Mouse (Mus musculus): ENCODE measurements around the gene Dusp8. TPM values are rescaled to one million over a fixed set of nuclear protein-coding genes. Genes with fewer than 3 reads are reported as not detected.

The Dusp8 gene
- polyA plus RNA-seq, 1 experiment, result 33.3 TPM

DNA sequence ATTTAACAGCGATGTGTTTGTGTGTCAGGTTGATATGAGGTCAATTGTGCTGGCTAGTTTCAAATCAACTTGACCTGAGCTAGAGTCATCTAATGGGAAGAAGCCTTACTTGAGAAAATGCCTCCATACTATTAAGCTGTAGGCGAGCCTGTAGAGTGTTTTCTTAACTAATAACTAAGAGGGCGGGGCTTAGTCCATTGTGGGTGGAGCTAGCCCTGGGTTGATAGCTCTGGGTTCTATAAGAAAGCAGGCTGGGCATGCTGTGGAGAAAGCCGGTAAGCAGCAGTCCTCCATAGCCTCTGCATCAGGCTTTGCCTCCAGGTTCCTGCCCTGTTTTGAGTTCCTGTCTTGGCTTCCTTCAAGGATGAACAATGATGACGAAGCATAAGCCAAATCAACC is 9.1 kb upstream of the Dusp8 start:
- 53% methylated on average over 5 of the region's 5 CpGs for WGBS
- DNase-seq, result no peak
- TF ChIP-seq CTCF (IDR thresholded peaks at IDR 0.05; ENCODE audit: insufficient read depth, low read length), result no peak
- TF ChIP-seq POLR2A (IDR thresholded peaks at IDR 0.05; ENCODE audit: borderline replicate concordance, extremely low read depth, low read depth, low read length), result no peak
- H3K4me3 ChIP-seq (replicated peaks; ENCODE audit: extremely low read depth, low read depth, low read length), result no peak overlapping the region
- no peaks in the 10 kb centered on the region for H3K4me1 ChIP-seq (ENCODE audit: control insufficient read depth, insufficient read depth, low read length)

DNA sequence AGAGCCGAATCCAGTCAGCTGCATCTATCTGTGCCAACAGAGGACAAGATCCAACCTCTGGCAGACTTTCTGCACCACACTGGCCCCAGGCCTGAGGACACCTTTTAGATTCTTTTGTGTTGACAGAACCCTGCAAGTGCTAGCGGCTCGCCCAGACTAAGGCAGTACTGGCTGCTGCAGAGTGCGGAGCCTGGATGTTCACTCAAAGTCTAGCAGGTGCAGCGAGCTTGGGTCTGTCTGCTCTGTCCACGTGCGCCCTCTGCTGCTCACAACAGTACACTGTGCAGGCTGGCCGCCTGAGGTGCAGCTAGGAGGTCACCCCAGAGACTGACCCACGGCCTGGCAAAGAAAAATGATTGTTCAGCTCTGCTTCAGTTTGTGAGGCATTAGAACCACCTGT is 2.1 kb upstream of the Dusp8 start:
- peaks cover 5% of the 10 kb centered on the region for H3K4me1 ChIP-seq (ENCODE audit: control insufficient read depth, insufficient read depth, low read length)
- TF ChIP-seq POLR2A (IDR thresholded peaks at IDR 0.05; ENCODE audit: borderline replicate concordance, extremely low read depth, low read depth, low read length) (no peak), CTCF (IDR thresholded peaks at IDR 0.05; ENCODE audit: insufficient read depth, low read length) (peak; percentile 93)

DNA sequence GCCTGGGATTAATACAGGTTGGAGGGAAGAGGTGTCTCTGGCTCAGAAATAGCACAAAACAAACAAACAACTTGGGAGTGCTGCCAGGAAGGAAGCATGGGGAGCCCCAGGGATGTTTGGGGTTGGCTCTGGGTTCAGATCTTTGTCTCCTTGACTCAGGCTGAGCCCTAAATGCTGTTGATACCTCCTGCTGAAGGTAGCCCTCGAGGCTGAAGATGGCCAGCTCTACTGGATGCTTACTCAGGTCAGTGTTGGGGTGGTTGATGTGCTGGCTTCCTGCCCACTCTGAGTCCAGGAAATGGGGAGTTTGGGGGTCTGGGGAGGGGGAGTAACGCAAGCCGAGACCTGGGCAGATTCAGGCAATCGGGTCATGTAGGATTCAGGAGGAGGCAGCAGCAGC is 1.1 kb upstream of the Dusp8 start:
- no peak for DNase-seq
- 57% methylated on average over 4 of the region's 4 CpGs for WGBS
- H3K4me3 ChIP-seq (replicated peaks; ENCODE audit: extremely low read depth, low read depth, low read length), result no peak overlapping the region
- TF ChIP-seq CTCF (IDR thresholded peaks at IDR 0.05; ENCODE audit: insufficient read depth, low read length), result no peak
- no peak for TF ChIP-seq POLR2A (IDR thresholded peaks at IDR 0.05; ENCODE audit: borderline replicate concordance, extremely low read depth, low read depth, low read length)
- H3K4me1 ChIP-seq (ENCODE audit: control insufficient read depth, insufficient read depth, low read length), result peaks cover 5% of the 10 kb centered on the region

More for the DNA sequence above, 2.1 kb upstream of the Dusp8 start:
- peak; percentile 79 for DNase-seq
- no peak overlapping the region for H3K4me3 ChIP-seq (replicated peaks; ENCODE audit: extremely low read depth, low read depth, low read length)
- 6% methylated on average over 9 of the region's 9 CpGs for WGBS

DNA sequence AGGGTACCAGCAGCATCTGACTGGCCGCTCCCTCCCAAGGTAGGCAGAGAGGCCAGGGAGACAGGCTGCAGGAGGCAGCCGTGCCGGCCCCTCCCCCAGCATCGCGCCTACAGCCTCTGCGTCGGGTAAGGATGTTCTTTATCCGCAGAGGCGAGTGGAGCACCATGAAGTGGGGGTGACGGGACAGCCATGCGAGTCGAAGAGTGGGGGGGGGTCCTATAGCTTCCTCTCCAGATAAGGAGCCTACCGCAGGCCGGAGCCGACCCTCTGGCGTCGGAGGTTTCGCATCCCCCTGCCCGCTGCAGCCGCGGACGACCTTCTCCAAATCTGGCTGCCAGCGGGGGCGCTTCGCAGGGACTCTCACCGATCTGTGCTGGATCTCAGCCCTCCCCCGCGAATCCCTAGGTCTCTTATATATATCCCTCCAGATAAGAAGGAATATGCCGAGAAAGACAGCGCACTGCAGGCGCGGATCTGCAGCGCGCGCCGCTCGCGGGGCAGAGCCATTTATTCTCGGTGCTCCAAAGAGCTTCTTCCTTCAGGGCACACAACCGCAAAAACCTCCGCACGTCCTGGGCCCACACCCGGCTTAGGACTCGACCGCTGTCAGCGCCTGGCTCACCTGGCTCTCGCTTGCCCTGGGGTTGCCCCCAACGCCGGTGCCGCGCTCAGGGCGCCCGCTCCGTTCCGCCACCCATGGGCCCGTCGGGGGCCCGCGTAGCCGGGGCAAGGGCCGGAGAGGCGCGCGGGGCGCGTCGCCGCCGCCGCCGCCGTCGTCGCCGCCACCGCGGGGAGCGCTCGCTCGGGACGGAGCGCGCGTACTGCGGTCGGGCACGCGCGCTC is 1.1 kb downstream of the Dusp8 start:
- TF ChIP-seq CTCF (IDR thresholded peaks at IDR 0.05; ENCODE audit: insufficient read depth, low read length) (no peak), POLR2A (IDR thresholded peaks at IDR 0.05; ENCODE audit: borderline replicate concordance, extremely low read depth, low read depth, low read length) (no peak)
- DNase-seq, result peak; percentile 42
- Histone ChIP-seq H3K4me3 (replicated peaks; ENCODE audit: extremely low read depth, low read depth, low read length) (peak overlapping the region; percentile 63), H3K4me1 (ENCODE audit: control insufficient read depth, insufficient read depth, low read length) (peaks cover 5% of the 10 kb centered on the region)
- WGBS, result 3% methylated on average over 86 of the region's 89 CpGs

DNA sequence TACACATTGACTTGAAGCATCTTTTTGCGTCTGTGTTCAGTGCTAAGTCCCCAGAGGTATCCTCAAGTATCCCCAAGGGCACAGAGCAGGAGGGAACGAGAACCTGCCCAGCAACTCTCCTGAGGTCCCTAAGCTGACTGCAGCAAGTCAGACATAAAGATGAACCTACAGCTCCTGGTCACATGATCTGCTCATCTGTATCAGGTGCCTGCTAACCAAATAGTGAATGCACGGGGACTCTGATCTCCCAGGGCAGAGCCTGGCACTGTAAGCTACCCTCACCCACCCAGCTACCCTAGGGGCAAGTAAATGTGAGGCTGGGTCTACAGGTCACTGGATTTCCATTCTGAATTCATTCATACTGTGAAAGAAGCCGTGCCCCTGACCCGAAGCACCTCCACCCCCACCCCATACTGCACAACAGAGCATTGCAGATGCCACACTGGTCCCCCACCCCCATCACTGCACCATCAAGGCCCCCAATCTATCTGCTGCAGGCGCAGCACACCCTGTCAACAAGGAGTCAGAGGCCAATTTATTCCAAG is 1.9 kb downstream of the Dusp8 start:
- DNase-seq, result no peak
- H3K4me1 ChIP-seq (ENCODE audit: control insufficient read depth, insufficient read depth, low read length), result peaks cover 5% of the 10 kb centered on the region
- H3K4me3 ChIP-seq (replicated peaks; ENCODE audit: extremely low read depth, low read depth, low read length), result peak overlapping the region; percentile 63
- TF ChIP-seq POLR2A (IDR thresholded peaks at IDR 0.05; ENCODE audit: borderline replicate concordance, extremely low read depth, low read depth, low read length) (no peak), CTCF (IDR thresholded peaks at IDR 0.05; ENCODE audit: insufficient read depth, low read length) (no peak)
- 42% methylated on average over 6 of the region's 6 CpGs for WGBS

DNA sequence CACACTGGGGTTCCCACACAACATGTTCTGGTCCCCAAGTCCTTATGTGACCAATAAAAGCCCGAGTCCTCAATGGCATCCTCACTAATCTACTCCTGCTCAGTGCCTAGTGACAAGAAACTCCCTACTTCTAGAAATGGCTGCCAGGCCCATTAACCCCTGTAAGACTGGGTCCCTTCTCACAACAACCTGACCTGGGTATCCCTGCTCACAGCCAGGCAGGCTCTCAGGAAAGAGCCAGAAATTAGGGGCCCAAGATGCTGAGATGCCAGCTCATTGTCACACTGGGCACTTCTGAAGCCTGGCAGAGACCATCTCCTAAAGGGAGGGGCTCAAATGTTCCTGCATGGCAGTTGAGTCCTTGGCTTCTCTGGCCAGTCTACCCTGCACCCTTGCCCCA is 2.7 kb downstream of the Dusp8 start:
- WGBS, result 59% methylated on average over 1 of the region's 1 CpGs
- Histone ChIP-seq H3K4me1 (ENCODE audit: control insufficient read depth, insufficient read depth, low read length) (peaks cover 5% of the 10 kb centered on the region), H3K4me3 (replicated peaks; ENCODE audit: extremely low read depth, low read depth, low read length) (no peak overlapping the region)
- no peak for TF ChIP-seq CTCF (IDR thresholded peaks at IDR 0.05; ENCODE audit: insufficient read depth, low read length)
- TF ChIP-seq POLR2A (IDR thresholded peaks at IDR 0.05; ENCODE audit: borderline replicate concordance, extremely low read depth, low read depth, low read length), result no peak
- DNase-seq, result no peak

DNA sequence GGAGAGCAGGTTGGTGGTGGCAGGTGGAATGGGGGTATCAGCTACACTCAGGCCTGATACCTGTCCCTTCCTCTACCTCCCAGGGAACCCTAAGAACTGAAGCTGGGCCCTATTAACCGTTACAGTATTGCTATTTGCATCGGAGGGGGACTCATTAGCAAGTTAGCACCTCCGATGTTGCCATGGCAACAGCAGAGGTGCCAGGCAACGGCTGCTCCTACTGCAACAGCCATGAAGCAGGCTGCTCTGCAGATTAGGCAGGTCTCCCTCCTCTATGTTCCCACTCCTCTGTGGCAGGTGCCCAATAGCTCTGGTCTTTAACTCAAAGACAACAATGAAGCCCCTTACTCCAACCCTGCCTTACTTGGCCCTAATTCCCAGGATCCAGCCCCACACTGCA is 3.8 kb downstream of the Dusp8 start:
- H3K4me1 ChIP-seq (ENCODE audit: control insufficient read depth, insufficient read depth, low read length), result peaks cover 5% of the 10 kb centered on the region
- WGBS, result 44% methylated on average over 4 of the region's 4 CpGs
- no peak for DNase-seq
- no peak overlapping the region for H3K4me3 ChIP-seq (replicated peaks; ENCODE audit: extremely low read depth, low read depth, low read length)
- no peak for TF ChIP-seq POLR2A (IDR thresholded peaks at IDR 0.05; ENCODE audit: borderline replicate concordance, extremely low read depth, low read depth, low read length)
- TF ChIP-seq CTCF (IDR thresholded peaks at IDR 0.05; ENCODE audit: insufficient read depth, low read length), result no peak

DNA sequence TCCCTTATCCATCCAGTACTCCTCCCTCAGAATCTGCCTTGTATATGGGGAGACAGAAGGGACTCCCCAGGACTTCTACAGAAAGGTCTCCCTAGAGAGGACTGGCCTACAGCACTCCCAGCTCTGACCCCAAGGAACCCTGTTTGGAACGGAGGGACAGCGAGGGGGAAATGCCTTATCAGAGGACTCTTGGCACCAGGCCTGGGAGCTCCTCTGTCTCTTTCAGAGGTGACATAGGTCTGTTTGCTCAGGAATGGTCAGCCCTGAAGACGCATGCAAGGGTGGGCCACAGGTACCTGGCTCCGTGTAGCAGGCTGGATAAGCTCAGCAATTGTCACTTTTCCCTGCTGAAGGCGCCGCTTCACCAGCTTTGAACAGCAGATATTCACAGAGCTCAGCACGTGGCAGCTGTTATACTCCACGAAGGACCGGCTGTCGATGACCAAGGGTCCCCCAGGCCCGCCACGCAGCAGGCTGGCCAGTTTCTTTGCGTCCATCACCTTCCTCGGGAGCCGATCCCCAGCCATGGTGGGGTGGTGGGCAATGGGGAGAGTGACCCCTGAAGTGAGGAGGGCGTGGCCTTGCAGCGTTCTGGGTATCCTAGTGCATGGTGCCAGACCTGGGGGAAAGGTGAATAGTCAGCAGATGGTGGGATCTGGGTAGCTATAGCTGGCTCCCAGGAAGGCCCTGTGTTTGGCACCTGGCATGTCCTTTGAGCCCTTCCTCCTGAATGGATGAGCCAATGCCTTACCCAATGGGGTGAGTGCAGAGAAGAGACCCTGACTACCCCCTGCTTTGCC is 5.8 kb downstream of the Dusp8 start:
- peaks cover 7% of the 10 kb centered on the region for H3K4me1 ChIP-seq (ENCODE audit: control insufficient read depth, insufficient read depth, low read length)
- no peak for TF ChIP-seq POLR2A (IDR thresholded peaks at IDR 0.05; ENCODE audit: borderline replicate concordance, extremely low read depth, low read depth, low read length)
- TF ChIP-seq CTCF (IDR thresholded peaks at IDR 0.05; ENCODE audit: insufficient read depth, low read length), result no peak
- no peak for DNase-seq
- H3K4me3 ChIP-seq (replicated peaks; ENCODE audit: extremely low read depth, low read depth, low read length), result no peak overlapping the region
- 66% methylated on average over 17 of the region's 17 CpGs for WGBS

DNA sequence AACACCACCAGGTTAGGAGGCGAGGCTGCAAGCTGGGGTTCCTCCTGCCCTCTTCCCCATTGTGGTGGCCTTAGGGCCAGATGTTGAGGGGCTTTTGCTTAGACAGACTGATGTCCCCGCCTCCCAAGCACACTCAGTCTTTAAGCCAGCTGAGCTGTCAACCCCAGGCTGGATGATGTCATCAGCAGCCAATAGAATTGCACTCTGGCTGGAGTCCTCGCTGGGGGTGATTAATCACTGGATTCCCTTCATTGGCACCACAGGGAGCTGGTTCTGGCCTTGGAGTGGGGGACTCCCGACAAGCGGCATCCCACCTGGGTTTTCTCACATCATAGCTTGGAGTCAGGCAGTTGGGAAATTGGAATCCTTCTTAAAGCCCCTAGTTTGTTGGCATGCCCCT is 6.8 kb downstream of the Dusp8 start:
- H3K4me1 ChIP-seq (ENCODE audit: control insufficient read depth, insufficient read depth, low read length), result peaks cover 13% of the 10 kb centered on the region
- no peak overlapping the region for H3K4me3 ChIP-seq (replicated peaks; ENCODE audit: extremely low read depth, low read depth, low read length)
- DNase-seq, result no peak
- TF ChIP-seq CTCF (IDR thresholded peaks at IDR 0.05; ENCODE audit: insufficient read depth, low read length) (no peak), POLR2A (IDR thresholded peaks at IDR 0.05; ENCODE audit: borderline replicate concordance, extremely low read depth, low read depth, low read length) (no peak)
- 40% methylated on average over 5 of the region's 5 CpGs for WGBS
